9 mouse cellular contexts compared by ENCODE assay signal in genomic region chr9:32271896-32272444, GRCm38 (mm10).
DNase-seq lines count a peak whose midpoint lies in the region; ATAC-seq lines count a peak whose summit lies in the region.
"Had no signal": no experiment of that assay in that cellular context is flagged by ENCODE, and none has a peak within 500 bp of the region (broad histone marks: within the 10 kb centered on the region; RNA-seq: fewer than 3 reads in every experiment).

No protein-coding gene starts in this region.

- no peaks in the 10 kb centered on the region for H3K27me3 ChIP-seq in kidney, embryonic 16.5 days (ENCODE audit: insufficient read depth, low read length)
- no peaks in the 10 kb centered on the region for H3K27me3 ChIP-seq in liver, embryonic 11.5 days (replicated peaks; ENCODE audit: control insufficient read depth, insufficient read depth, low read length)
- peaks cover 5% of the 10 kb centered on the region; the same call in 1 of the 2 replicates for H3K27me3 ChIP-seq in neural tube, embryonic 13.5 days
- H3K27me3 ChIP-seq: neural tube, embryonic 12.5 days had no signal

- no peak overlapping the region for H3K4me3 ChIP-seq in kidney, embryonic 16.5 days (ENCODE audit: low read length)
- no peak overlapping the region for H3K4me3 ChIP-seq in liver, embryonic 11.5 days (ENCODE audit: low read depth, low read length)
- H3K4me3 ChIP-seq in neural tube, embryonic 13.5 days = no peak overlapping the region
- H3K4me3 ChIP-seq: neural tube, embryonic 12.5 days had no signal

- no peak overlapping the region for H3K27ac ChIP-seq in kidney, embryonic 16.5 days (ENCODE audit: low read length)
- H3K27ac ChIP-seq in liver, embryonic 11.5 days (ENCODE audit: low read depth, low read length) = no peak overlapping the region
- H3K27ac ChIP-seq in neural tube, embryonic 13.5 days (replicated peaks) = no peak overlapping the region
- H3K27ac ChIP-seq: neural tube, embryonic 12.5 days had no signal

- H3K9me3 ChIP-seq in kidney, embryonic 16.5 days (ENCODE audit: low read length) = no peaks in the 10 kb centered on the region
- no peaks in the 10 kb centered on the region for H3K9me3 ChIP-seq in liver, embryonic 11.5 days (ENCODE audit: control insufficient read depth, low read length)
- no peaks in the 10 kb centered on the region for H3K9me3 ChIP-seq in neural tube, embryonic 13.5 days
- H3K9me3 ChIP-seq: neural tube, embryonic 12.5 days had no signal

- 12% methylated on average over 5 of the region's 5 CpGs for WGBS in kidney, embryonic 16.5 days
- WGBS in liver, embryonic 11.5 days = 15% methylated on average over 5 of the region's 5 CpGs
- 15% methylated on average over 5 of the region's 5 CpGs for WGBS in neural tube, embryonic 13.5 days

- no peak overlapping the region for H3K9ac ChIP-seq in kidney, embryonic 16.5 days (replicated peaks; ENCODE audit: low read length)
- H3K9ac ChIP-seq in liver, embryonic 11.5 days (ENCODE audit: low read depth, low read length) = no peak overlapping the region
- no peak overlapping the region for H3K9ac ChIP-seq in neural tube, embryonic 13.5 days
- H3K9ac ChIP-seq: neural tube, embryonic 12.5 days had no signal

- peaks cover 3% of the 10 kb centered on the region; the same call in 1 of the 2 replicates for H3K4me1 ChIP-seq in kidney, embryonic 16.5 days (ENCODE audit: insufficient read depth, low read length)
- no peaks in the 10 kb centered on the region for H3K4me1 ChIP-seq in liver, embryonic 11.5 days (replicated peaks; ENCODE audit: control insufficient read depth, insufficient read depth, low read length)
- no peaks in the 10 kb centered on the region for H3K4me1 ChIP-seq in neural tube, embryonic 13.5 days (replicated peaks)
- H3K4me1 ChIP-seq: neural tube, embryonic 12.5 days had no signal

- DNase-seq in urinary bladder, postnatal 14 days (ENCODE audit: low spot score) = peak; percentile 74
- DNase-seq in urinary bladder, postnatal 10 days (ENCODE audit: low spot score) = no peak
- DNase-seq in cerebellum, postnatal 25 days = peak; percentile 63 to 79
- DNase-seq in gastrocnemius, postnatal 10 days = peak; percentile 57
- peak; percentile 42 for DNase-seq in liver, embryonic 11.5 days (ENCODE audit: low spot score)
- DNase-seq in telencephalon, adult 2 months (ENCODE audit: low read depth, low spot score) = peak; percentile 61

- H3K4me2 ChIP-seq in kidney, embryonic 16.5 days (replicated peaks; ENCODE audit: low read depth, low read length) = no peak overlapping the region
- no peak overlapping the region for H3K4me2 ChIP-seq in liver, embryonic 11.5 days
- no peak overlapping the region for H3K4me2 ChIP-seq in neural tube, embryonic 13.5 days
- H3K4me2 ChIP-seq: neural tube, embryonic 12.5 days had no signal

- no peaks in the 10 kb centered on the region for H3K36me3 ChIP-seq in kidney, embryonic 16.5 days (ENCODE audit: insufficient read depth, low read length)
- no peaks in the 10 kb centered on the region for H3K36me3 ChIP-seq in liver, embryonic 11.5 days (ENCODE audit: control insufficient read depth, insufficient read depth, low read length)
- no peaks in the 10 kb centered on the region for H3K36me3 ChIP-seq in neural tube, embryonic 13.5 days
- H3K36me3 ChIP-seq: neural tube, embryonic 12.5 days had no signal

- ATAC-seq in kidney, embryonic 16.5 days (ENCODE audit: low FRiP score, low TSS enrichment) = peak; percentile 80
- ATAC-seq in liver, embryonic 11.5 days (replicated peaks; ENCODE audit: low FRiP score) = 0 out of 2 replicates have a peak, but pooled peaks have one; percentile 41
- peak; percentile 63; the same call in 1 of the 2 replicates for ATAC-seq in neural tube, embryonic 13.5 days (ENCODE audit: low read depth)
